Mouse (Mus musculus) lung, postnatal 0 days (tissue): Measurements from ENCODE around the gene Gm9999.
A peak's percentile ranks its signal among the peaks of the same experiment; 100 is the strongest.

ENCODE experiments used
- CTCF ChIP-seq: IDR thresholded peaks from 2 replicates; pipeline ENCODE4 v1.5.1; 2016; ENCODE audit warnings: antibody characterized with exemption, mild to moderate bottlenecking
- EP300 ChIP-seq: IDR thresholded peaks from 2 replicates; pipeline ENCODE4 v1.6.1; 2016; ENCODE audit warnings: antibody characterized with exemption, mild to moderate bottlenecking, control low read depth

- TF ChIP-seq EP300 (peak; percentile 98), CTCF (no peak; the same call in 1 of the 2 replicates)
Observed at GRCm38 (mm10) chr7:47008168-47008993, 25.0 kb downstream of the Gm9999 start, which contains the start of gene Spty2d1.
